ENCODE assay signal across 21 mouse cellular contexts in genomic region chr5:135847460-135847859, GRCm38 (mm10). TPM values are rescaled to one million over a fixed set of nuclear protein-coding genes. Genes with fewer than 3 reads are reported as not detected.
DNase-seq lines count a peak whose midpoint lies in the region; ATAC-seq and TF ChIP-seq lines count a peak whose summit lies in the region.
"Had no signal": no experiment of that assay in that cellular context is flagged by ENCODE, and none has a peak within 500 bp of the region (broad histone marks: within the 10 kb centered on the region; RNA-seq: fewer than 3 reads in every experiment).

No protein-coding gene starts in this region.

- no peaks in the 10 kb centered on the region for H3K4me1 ChIP-seq in intestine, postnatal 0 days (replicated peaks; ENCODE audit: control insufficient read depth, insufficient read depth, low read length)
- H3K4me1 ChIP-seq in intestine, embryonic 15.5 days (replicated peaks) = 0 out of 2 replicates have a peak, but pooled peaks cover 9% of the 10 kb centered on the region
- H3K4me1 ChIP-seq in midbrain, postnatal 0 days (ENCODE audit: insufficient read depth, low read length) = no peaks in the 10 kb centered on the region
- H3K4me1 ChIP-seq in midbrain, embryonic 16.5 days (ENCODE audit: control insufficient read depth, insufficient read depth, low read length) = peaks cover 27% of the 10 kb centered on the region
- H3K4me1 ChIP-seq in ES-E14 (ENCODE audit: control insufficient read depth in 2 of 2, insufficient read depth in 2 of 2, low read length in 2 of 2, poor library complexity in 1 of 2) = peaks cover 2 to 19% of the 10 kb centered on the region in 2 experiments; a peak in 3 of 4 replicates
- H3K4me1 ChIP-seq in olfactory bulb, adult 2 months (ENCODE audit: control insufficient read depth, insufficient read depth, low read length) = peaks cover 47% of the 10 kb centered on the region
- peaks cover 26% of the 10 kb centered on the region for H3K4me1 ChIP-seq in embryonic facial prominence, embryonic 10.5 days

- no peak overlapping the region for H3K4me2 ChIP-seq in intestine, postnatal 0 days (replicated peaks; ENCODE audit: low read depth)
- no peak overlapping the region for H3K4me2 ChIP-seq in intestine, embryonic 15.5 days (replicated peaks)
- H3K4me2 ChIP-seq in midbrain, postnatal 0 days (ENCODE audit: low read depth, low read length, poor library complexity, severe bottlenecking) = no peak overlapping the region
- H3K4me2 ChIP-seq in midbrain, embryonic 16.5 days (ENCODE audit: low read length) = no peak overlapping the region
- H3K4me2 ChIP-seq: forebrain, embryonic 12.5 days; kidney, embryonic 15.5 days had no signal

- peak; percentile 21; the same call in 1 of the 2 replicates for TF ChIP-seq CTCF in intestine, postnatal 0 days (IDR thresholded peaks at IDR 0.05; ENCODE audit: low read depth)
- peak; percentile 65 for TF ChIP-seq CTCF in midbrain, postnatal 0 days (IDR thresholded peaks at IDR 0.05)
- TF ChIP-seq CTCF in olfactory bulb, adult 2 months (IDR thresholded peaks at IDR 0.05; ENCODE audit: insufficient read depth, low read depth, low read length) = no peak

- H3K27me3 ChIP-seq in intestine, postnatal 0 days (replicated peaks; ENCODE audit: control insufficient read depth, insufficient read depth, low read length) = peaks cover 20% of the 10 kb centered on the region
- peaks cover 24% of the 10 kb centered on the region for H3K27me3 ChIP-seq in intestine, embryonic 15.5 days (replicated peaks)
- H3K27me3 ChIP-seq in midbrain, postnatal 0 days (ENCODE audit: insufficient read depth, low read length) = no peaks in the 10 kb centered on the region
- H3K27me3 ChIP-seq in midbrain, embryonic 16.5 days (ENCODE audit: control insufficient read depth, insufficient read depth, low read depth, low read length) = no peaks in the 10 kb centered on the region
- peaks cover 39% of the 10 kb centered on the region for H3K27me3 ChIP-seq in embryonic facial prominence, embryonic 10.5 days (replicated peaks; ENCODE audit: low read depth, poor library complexity, severe bottlenecking)

- in situ Hi-C loops in ES-E14 (cut with MboI; ENCODE audit: low sequenced_read_pairs in 2 of 2, unreplicated experiment in 2 of 2) = no loop called here

- no peak overlapping the region for H3K27ac ChIP-seq in intestine, postnatal 0 days (ENCODE audit: low read depth, low read length)
- H3K27ac ChIP-seq in intestine, embryonic 15.5 days = no peak overlapping the region
- no peak overlapping the region for H3K27ac ChIP-seq in midbrain, postnatal 0 days (ENCODE audit: low read depth, low read length)
- no peak overlapping the region for H3K27ac ChIP-seq in midbrain, embryonic 16.5 days (ENCODE audit: low read length)
- H3K27ac ChIP-seq in ES-E14 (ENCODE audit: insufficient read depth, low read depth, low read length, poor library complexity, severe bottlenecking) = no peak overlapping the region
- H3K27ac ChIP-seq in olfactory bulb, adult 2 months (ENCODE audit: insufficient read depth, low read depth, low read length) = peak overlapping the region; percentile 58
- H3K27ac ChIP-seq in embryonic facial prominence, embryonic 10.5 days (replicated peaks) = no peak overlapping the region
- H3K27ac ChIP-seq: forebrain, embryonic 12.5 days; kidney, embryonic 15.5 days; macrophage; midbrain, embryonic 10.5 days had no signal

- WGBS in intestine, postnatal 0 days = 77% methylated on average over 4 of the region's 4 CpGs
- 73% methylated on average over 4 of the region's 4 CpGs for WGBS in intestine, embryonic 15.5 days
- 74% methylated on average over 4 of the region's 4 CpGs for WGBS in midbrain, postnatal 0 days
- WGBS in midbrain, embryonic 16.5 days = 74% methylated on average over 4 of the region's 4 CpGs
- WGBS in olfactory bulb, adult 2 months = 63% methylated on average over 4 of the region's 4 CpGs
- 71% methylated on average over 4 of the region's 4 CpGs for WGBS in embryonic facial prominence, embryonic 10.5 days

- TF ChIP-seq POLR2A in olfactory bulb, adult 2 months (IDR thresholded peaks at IDR 0.05; ENCODE audit: insufficient read depth, low read depth, low read length) = no peak

- H3K36me3 ChIP-seq in intestine, postnatal 0 days (ENCODE audit: control insufficient read depth, insufficient read depth) = no peaks in the 10 kb centered on the region
- no peaks in the 10 kb centered on the region for H3K36me3 ChIP-seq in intestine, embryonic 15.5 days
- peaks cover 7% of the 10 kb centered on the region; the same call in 1 of the 2 replicates for H3K36me3 ChIP-seq in midbrain, postnatal 0 days (ENCODE audit: insufficient read depth, low read length)
- peaks cover 8% of the 10 kb centered on the region; the same call in 1 of the 2 replicates for H3K36me3 ChIP-seq in midbrain, embryonic 16.5 days (ENCODE audit: control insufficient read depth, insufficient read depth, low read length)
- no peaks in the 10 kb centered on the region for H3K36me3 ChIP-seq in ES-E14 (ENCODE audit: control insufficient read depth, insufficient read depth, low read length, poor library complexity, severe bottlenecking)
- no peaks in the 10 kb centered on the region for H3K36me3 ChIP-seq in embryonic facial prominence, embryonic 10.5 days (replicated peaks)
- H3K36me3 ChIP-seq: forebrain, embryonic 12.5 days; kidney, embryonic 15.5 days; midbrain, embryonic 10.5 days had no signal

- no peak for DNase-seq in midbrain, postnatal 0 days (ENCODE audit: low spot score)
- no peak for DNase-seq in ES-E14 (ENCODE audit: low read depth, low spot score)
- no peak for DNase-seq in embryonic facial prominence, embryonic 10.5 days (ENCODE audit: low spot score)
- DNase-seq in spleen, adult 18-20 months = no peak
- DNase-seq: adrenal gland, adult 8-10 months; cerebellum, adult 11 months; cerebellum, postnatal 36 days; gastrocnemius, postnatal 25 days; kidney, postnatal 4 days; thymus, adult 2 months had no signal

- no peak overlapping the region for H3K9ac ChIP-seq in intestine, postnatal 0 days (ENCODE audit: low read depth, low read length)
- no peak overlapping the region for H3K9ac ChIP-seq in intestine, embryonic 15.5 days
- H3K9ac ChIP-seq in midbrain, postnatal 0 days (replicated peaks; ENCODE audit: low read length, poor library complexity, severe bottlenecking) = no peak overlapping the region
- no peak overlapping the region for H3K9ac ChIP-seq in midbrain, embryonic 16.5 days (ENCODE audit: low read depth, low read length)
- H3K9ac ChIP-seq in ES-E14 (ENCODE audit: insufficient read depth, low read depth, low read length, poor library complexity, severe bottlenecking) = no peak overlapping the region
- H3K9ac ChIP-seq: forebrain, embryonic 12.5 days; kidney, embryonic 15.5 days had no signal

- no peaks in the 10 kb centered on the region for H3K9me3 ChIP-seq in intestine, postnatal 0 days (ENCODE audit: control insufficient read depth)
- H3K9me3 ChIP-seq in intestine, embryonic 15.5 days = peaks cover 2% of the 10 kb centered on the region; the same call in 1 of the 2 replicates
- no peaks in the 10 kb centered on the region for H3K9me3 ChIP-seq in midbrain, postnatal 0 days (ENCODE audit: low read length)
- H3K9me3 ChIP-seq in midbrain, embryonic 16.5 days (replicated peaks; ENCODE audit: control insufficient read depth, low read length, poor library complexity, severe bottlenecking) = no peaks in the 10 kb centered on the region
- H3K9me3 ChIP-seq in ES-E14 (ENCODE audit: control insufficient read depth, insufficient read depth, low read depth, low read length) = no peaks in the 10 kb centered on the region
- peaks cover 5% of the 10 kb centered on the region; the same call in 1 of the 2 replicates for H3K9me3 ChIP-seq in embryonic facial prominence, embryonic 10.5 days
- H3K9me3 ChIP-seq: forebrain, embryonic 12.5 days; kidney, embryonic 15.5 days had no signal

- H3K4me3 ChIP-seq in intestine, postnatal 0 days (ENCODE audit: low read depth, low read length) = no peak overlapping the region
- H3K4me3 ChIP-seq in intestine, embryonic 15.5 days (replicated peaks) = no peak overlapping the region
- no peak overlapping the region for H3K4me3 ChIP-seq in midbrain, postnatal 0 days (ENCODE audit: low read depth, low read length)
- H3K4me3 ChIP-seq in midbrain, embryonic 16.5 days (ENCODE audit: low read depth, low read length) = no peak overlapping the region
- no peak overlapping the region for H3K4me3 ChIP-seq in ES-E14 (ENCODE audit: insufficient read depth in 1 of 2, low read depth in 1 of 2, low read length in 2 of 2, poor library complexity in 1 of 2, severe bottlenecking in 1 of 2)
- no peak overlapping the region for H3K4me3 ChIP-seq in olfactory bulb, adult 2 months (ENCODE audit: insufficient read depth, low read depth, low read length)
- no peak overlapping the region for H3K4me3 ChIP-seq in embryonic facial prominence, embryonic 10.5 days
- H3K4me3 ChIP-seq: forebrain, embryonic 12.5 days; kidney, embryonic 15.5 days; midbrain, embryonic 10.5 days had no signal

- no peak for ATAC-seq in intestine, postnatal 0 days
- no peak for ATAC-seq in intestine, embryonic 15.5 days
- no peak for ATAC-seq in midbrain, postnatal 0 days (ENCODE audit: low FRiP score)
- no peak for ATAC-seq in midbrain, embryonic 16.5 days
- ATAC-seq: inflammation-experienced regulatory T-cells, adult 6 months had no signal

RNA-seq across cellular contexts. Expression of gene Hspb1, which starts 40.3 kb away (rescaled TPM):
- 107 and 120 TPM in 2 replicates for polyA plus RNA-seq in intestine, postnatal 0 days (2015; fragmentation: Nextera tagmentation; extraction: Ambion mirVana)
- 113 and 116 TPM in 2 replicates for polyA plus RNA-seq in intestine, embryonic 15.5 days (2015; fragmentation: Nextera tagmentation; extraction: Ambion mirVana)
- 26.2 and 28.8 TPM in 2 replicates for total RNA-seq in midbrain, postnatal 0 days (2014; rRNA removed)
- 19.2 and 19.3 TPM in 2 replicates for polyA plus RNA-seq in midbrain, postnatal 0 days (2015; fragmentation: Nextera tagmentation; extraction: Ambion mirVana)
- polyA plus RNA-seq in midbrain, embryonic 16.5 days (2015; fragmentation: Nextera tagmentation; extraction: Ambion mirVana) = 9.6 and 10.1 TPM in 2 replicates
- 630 and 878 TPM in 2 replicates for total RNA-seq in ES-E14 (2012; rRNA removed)
- polyA plus RNA-seq in olfactory bulb, adult 2 months (2012; ENCODE audit: insufficient read depth, insufficient read length, low replicate concordance, missing spikeins) = not detected in 2 replicates
- polyA plus RNA-seq in embryonic facial prominence, embryonic 10.5 days (2016; fragmentation: Nextera tagmentation; extraction: Ambion mirVana) = 24.0 and 24.4 TPM in 2 replicates
- total RNA-seq: monocyte, adult 5-6 weeks had no signal

RNA-seq across cellular contexts. Expression of gene Srrm3, which starts 40.8 kb away (rescaled TPM):
- polyA plus RNA-seq in intestine, postnatal 0 days (2015; fragmentation: Nextera tagmentation; extraction: Ambion mirVana) = 0.82 and 0.91 TPM in 2 replicates
- 2.7 and 3.7 TPM in 2 replicates for polyA plus RNA-seq in intestine, embryonic 15.5 days (2015; fragmentation: Nextera tagmentation; extraction: Ambion mirVana)
- 85.2 and 123 TPM in 2 replicates for total RNA-seq in midbrain, postnatal 0 days (2014; rRNA removed)
- polyA plus RNA-seq in midbrain, postnatal 0 days (2015; fragmentation: Nextera tagmentation; extraction: Ambion mirVana) = 52.5 and 58.8 TPM in 2 replicates
- 76.2 and 89.7 TPM in 2 replicates for polyA plus RNA-seq in midbrain, embryonic 16.5 days (2015; fragmentation: Nextera tagmentation; extraction: Ambion mirVana)
- total RNA-seq in ES-E14 (2012; rRNA removed) = 0.18 and 0.90 TPM in 2 replicates
- polyA plus RNA-seq in olfactory bulb, adult 2 months (2012; ENCODE audit: insufficient read depth, insufficient read length, low replicate concordance, missing spikeins) = not detected in 2 replicates
- polyA plus RNA-seq in embryonic facial prominence, embryonic 10.5 days (2016; fragmentation: Nextera tagmentation; extraction: Ambion mirVana) = 4.9 and 5.3 TPM in 2 replicates
- total RNA-seq: monocyte, adult 5-6 weeks had no signal
- polyA plus RNA-seq: C2C12; inflammation-experienced regulatory T-cells, adult 6 months; macrophage had no signal

Comparison
In these comparisons a context has a peak if more than half of its experiments do, and no peak if none do; other contexts are left out.
1. RNA of gene Hspb1, which starts 40.3 kb away (polyA plus RNA-seq): 113 to 116 TPM in intestine, embryonic 15.5 days, 107 to 120 TPM in intestine, postnatal 0 days, 24.0 to 24.4 TPM in embryonic facial prominence, embryonic 10.5 days, 19.2 to 19.3 TPM in midbrain, postnatal 0 days and 9.6 to 10.1 TPM in midbrain, embryonic 16.5 days; not detected in olfactory bulb, adult 2 months; every median in the first group is over 10 times any median in the second.